Mouse (Mus musculus): ENCODE results near the gene Olfr1164.

Gene Olfr1164

GRCm38 (mm10) chr2:88093866-88094265, at the start of gene Olfr1164:
TSS of gene Olfr1164 (minus strand) at chr2:88093966.
- DNase-seq = no peak

DNA sequence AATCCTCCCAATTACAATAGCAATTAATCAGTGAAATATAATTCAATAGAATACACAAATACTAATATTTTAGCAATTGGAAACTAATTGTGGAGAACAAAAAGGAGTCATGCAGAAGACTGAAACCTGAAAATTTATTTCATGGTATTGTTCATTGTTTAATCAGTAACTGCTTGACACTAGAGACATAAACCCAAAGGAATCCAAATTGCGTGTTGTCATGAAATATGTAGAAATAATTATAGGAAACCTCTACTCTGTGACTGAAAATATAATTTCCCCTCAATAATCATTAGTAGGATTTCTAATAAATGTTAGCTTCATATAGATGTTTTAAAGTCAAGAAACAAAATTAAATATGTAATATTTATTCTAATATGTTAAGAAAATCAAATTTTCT, 34.4 kb upstream of the Olfr1164 start, which contains the start of gene Olfr1166:
Olfr1166 (minus strand) TSS at position 101 of the 400 bp plus-strand sequence.
- no peak for DNase-seq

DNA sequence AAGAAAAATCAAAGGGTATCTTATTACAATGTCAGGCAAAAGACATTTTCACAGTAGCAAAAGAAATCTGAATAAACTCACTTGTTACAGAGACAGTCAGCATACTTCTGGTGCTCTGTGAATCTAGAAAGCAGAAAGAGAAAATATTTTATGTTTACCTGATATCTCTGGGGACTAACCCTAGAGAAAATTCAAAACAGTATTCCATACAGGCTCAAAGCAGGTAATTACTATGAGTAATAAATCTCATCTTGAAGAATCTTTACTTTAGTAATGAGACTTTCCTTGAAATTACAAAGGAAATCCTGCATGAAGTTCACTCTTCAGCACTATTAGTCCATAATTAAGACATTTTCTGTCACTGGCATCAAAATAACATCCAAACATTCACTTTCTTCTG, 22.0 kb downstream of the Olfr1164 start, which contains the start of gene Olfr1163:
Olfr1163 (minus strand) TSS at position 101 of the 400 bp plus-strand sequence.
- DNase-seq = no peak

DNA sequence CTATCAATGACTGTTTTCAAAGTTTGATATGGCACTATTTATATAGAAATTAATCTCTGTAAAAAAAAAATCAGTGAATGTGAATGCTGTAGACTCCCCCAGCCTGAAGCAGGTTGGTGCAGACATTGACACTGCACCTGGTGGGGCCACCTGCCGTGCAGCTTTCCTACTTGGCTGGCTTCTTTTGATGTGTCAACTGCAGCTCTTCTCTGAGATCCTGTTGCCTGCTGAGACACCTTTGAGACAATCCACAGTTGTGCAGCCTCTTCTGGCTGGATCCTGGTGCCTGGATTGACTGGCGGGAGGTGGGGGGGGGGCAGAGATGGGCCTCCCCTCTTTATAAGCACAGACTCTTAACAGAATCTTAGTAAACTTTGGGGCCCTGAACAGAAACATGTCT, 30.2 kb downstream of the Olfr1164 start:
- no peak for DNase-seq

DNA sequence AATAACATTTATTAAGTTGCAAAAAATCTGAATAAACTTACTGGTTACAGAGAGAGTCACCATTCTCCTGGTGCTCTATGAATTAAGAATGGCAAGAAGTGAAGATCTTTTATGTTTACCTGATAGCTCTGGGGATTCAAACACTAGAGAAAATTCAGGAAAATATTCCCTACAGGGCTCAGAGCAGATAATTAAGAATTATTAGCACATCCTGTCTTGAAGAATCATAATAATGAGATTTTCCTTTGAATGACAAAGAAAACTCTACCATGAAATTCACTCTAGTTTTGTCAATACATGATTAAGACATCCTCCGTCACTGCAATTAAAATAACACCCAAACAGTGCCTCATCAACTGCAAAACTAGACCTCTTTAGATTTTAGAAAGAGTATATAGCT, 42.7 kb downstream of the Olfr1164 start, which contains the start of gene Olfr1162:
Olfr1162 (minus strand) TSS at position 101 of the 400 bp plus-strand sequence.
- no peak for DNase-seq
